Mouse (Mus musculus): Measurements from ENCODE around the gene Wdr26. TPM values are rescaled to one million over a fixed set of nuclear protein-coding genes. Genes with fewer than 3 reads are reported as not detected.

The Wdr26 gene
- total RNA-seq, 2 experiments from 2014 or later: 135 to 147 TPM

- intact Hi-C loops (cut with DNase I): no loop called here
- DNase-seq: no peak
These were observed 22.9 kb downstream of the Wdr26 start for GRCm38 (mm10) chr1:181188925-181189324.

GRCm38 (mm10) chr1:181170210-181170609, 41.6 kb downstream of the Wdr26 start:
- no peak for DNase-seq
- intact Hi-C loops (cut with DNase I): no loop called here

GRCm38 (mm10) chr1:181168377-181168776, 43.4 kb downstream of the Wdr26 start:
- intact Hi-C loops (cut with DNase I): no loop called here
- DNase-seq: no peak

GRCm38 (mm10) chr1:181167816-181168215, 44.0 kb downstream of the Wdr26 start:
- intact Hi-C loops (cut with DNase I): no loop called here
- DNase-seq: no peak

GRCm38 (mm10) chr1:181151541-181151940, 60.3 kb downstream of the Wdr26 start:
- DNase-seq: no peak
- intact Hi-C loops (cut with DNase I): no loop called here

GRCm38 (mm10) chr1:181150827-181151534, 60.8 kb downstream of the Wdr26 start:
- intact Hi-C loops (cut with DNase I): no loop called here
- peak; percentile 94 to 95 for DNase-seq

GRCm38 (mm10) chr1:181150431-181150826, 61.4 kb downstream of the Wdr26 start:
- DNase-seq: no peak
- intact Hi-C loops (cut with DNase I): no loop called here

GRCm38 (mm10) chr1:181149373-181150017, 62.3 kb downstream of the Wdr26 start:
- intact Hi-C loops (cut with DNase I): no loop called here
- no peak for DNase-seq

GRCm38 (mm10) chr1:181148540-181148939, 63.3 kb downstream of the Wdr26 start:
- DNase-seq: no peak
- intact Hi-C loops (cut with DNase I): no loop called here

GRCm38 (mm10) chr1:181146187-181146586, 65.6 kb downstream of the Wdr26 start:
- intact Hi-C loops (cut with DNase I): no loop called here
- DNase-seq: no peak

GRCm38 (mm10) chr1:181144966-181145365, 66.8 kb downstream of the Wdr26 start:
- peak; percentile 12 to 20 for DNase-seq
- intact Hi-C loops (cut with DNase I): no loop called here

GRCm38 (mm10) chr1:181143950-181144836, 67.6 kb downstream of the Wdr26 start, which contains the start of the genes Nvl and Cnih4:
TSS of gene Nvl (minus strand) at chr1:181144204.
TSS of gene Cnih4 (plus strand) at chr1:181144693.
- DNase-seq: peak; percentile 96
- intact Hi-C loops (cut with DNase I): no loop called here

- DNase-seq: no peak
- intact Hi-C loops (cut with DNase I): no loop called here
These were observed 68.2 kb downstream of the Wdr26 start for GRCm38 (mm10) chr1:181143609-181143949.

- no peak for DNase-seq
- intact Hi-C loops (cut with DNase I): no loop called here
These were observed 73.1 kb downstream of the Wdr26 start for GRCm38 (mm10) chr1:181138730-181139129.

GRCm38 (mm10) chr1:181131915-181132314, 79.9 kb downstream of the Wdr26 start:
- no peak for DNase-seq
- intact Hi-C loops (cut with DNase I): no loop called here

- intact Hi-C loops (cut with DNase I): no loop called here
- DNase-seq: no peak
These were observed 85.0 kb downstream of the Wdr26 start for GRCm38 (mm10) chr1:181126766-181127165.

- DNase-seq: no peak
- intact Hi-C loops (cut with DNase I): no loop called here
These were observed 85.9 kb downstream of the Wdr26 start for GRCm38 (mm10) chr1:181125916-181126315.

- intact Hi-C loops (cut with DNase I): no loop called here
- no peak for DNase-seq
These were observed 87.7 kb downstream of the Wdr26 start for GRCm38 (mm10) chr1:181124145-181124544.

Data from heart, postnatal 10 days (tissue).